Mouse (Mus musculus) layer of hippocampus, postnatal 25 days (tissue): ENCODE measurements around the gene Atp5d. TPM values are rescaled to one million over a fixed set of nuclear protein-coding genes. Genes with fewer than 3 reads are reported as not detected.
A peak's percentile ranks its signal among the peaks of the same experiment; 100 is the strongest.

Experiments used
- DNase-seq, 2 experiments: peaks; one replicate each; pipeline ENCODE4 v3.0.0; 2022; ENCODE audit warnings: mixed read lengths in 2 of 2, low spot score in 1 of 2; ENCODE audit errors: extremely low spot score in 1 of 2
- total RNA-seq, 2 experiments: library from RNA; stranded (reverse); gene quantifications; 2 replicates each; pipeline ENCODE4 v1.2.3; 2021

The Atp5d gene
- total RNA-seq, 2 experiments from 2014 or later, result 338 to 391 TPM

DNA sequence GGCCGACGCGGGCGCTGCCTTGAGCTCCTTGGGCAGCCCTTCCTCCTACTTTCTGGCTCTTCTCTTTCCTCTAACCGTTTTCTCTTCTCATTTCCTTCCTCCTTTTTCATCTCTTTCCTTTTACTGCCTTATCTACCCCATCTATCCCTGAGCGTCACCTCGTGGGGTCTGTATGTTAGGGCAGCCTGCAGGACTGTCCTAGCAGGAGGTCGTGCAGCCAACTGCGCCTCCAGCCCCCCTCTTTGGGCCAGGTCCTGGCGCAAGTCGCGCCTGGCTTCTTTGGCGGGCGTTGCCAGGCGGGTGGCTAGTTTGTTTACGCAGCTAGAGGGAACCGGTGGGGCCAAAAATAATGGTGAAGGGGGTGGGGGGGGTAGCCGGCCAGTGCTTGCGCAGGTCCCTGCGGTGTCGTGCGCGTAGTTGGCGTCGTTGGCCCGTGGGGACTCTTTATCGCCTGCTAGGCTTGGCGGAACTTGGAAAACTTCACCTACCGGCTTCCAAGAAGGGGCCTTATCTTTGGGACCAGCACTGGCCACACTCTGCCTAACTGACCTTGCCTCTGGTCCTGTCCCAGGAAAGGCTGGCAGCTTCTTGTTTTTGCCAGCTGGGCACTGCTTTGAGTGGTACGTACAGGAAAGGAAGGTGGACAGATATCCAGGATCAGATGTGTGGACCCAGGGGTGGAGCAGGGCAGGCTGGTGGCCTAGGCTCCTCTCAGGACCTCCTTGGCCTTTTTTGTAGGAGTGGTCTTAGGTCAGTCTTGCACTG, 21.3 kb upstream of the Atp5d start:
- DNase-seq, result no peak

GRCm38 (mm10) chr10:80117736-80118135, 20.7 kb upstream of the Atp5d start:
- no peak for DNase-seq

GRCm38 (mm10) chr10:80118552-80118951, 19.9 kb upstream of the Atp5d start:
- DNase-seq, result no peak

- DNase-seq, result no peak
Measured at GRCm38 (mm10) chr10:80120146-80120545, 18.3 kb upstream of the Atp5d start.

DNA sequence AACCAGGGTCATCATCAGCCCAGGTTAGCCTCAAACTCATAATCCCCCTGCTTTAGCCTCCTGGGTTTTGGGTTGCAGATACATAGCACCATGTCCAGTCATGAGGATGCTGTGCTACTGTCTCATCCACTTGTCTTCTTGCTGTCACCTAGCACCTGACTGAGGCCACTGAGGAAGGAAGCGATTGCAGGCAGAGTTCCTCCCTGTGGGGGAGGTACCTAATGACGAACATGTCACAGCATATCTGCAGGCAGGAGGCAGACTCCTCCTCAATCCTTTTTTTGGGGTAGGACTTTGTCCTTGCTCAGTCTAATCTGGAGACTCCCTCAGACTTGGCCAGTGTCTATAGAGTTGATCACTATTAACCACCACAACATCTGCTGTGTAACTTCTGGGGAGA, 16.8 kb upstream of the Atp5d start:
- no peak for DNase-seq

DNA sequence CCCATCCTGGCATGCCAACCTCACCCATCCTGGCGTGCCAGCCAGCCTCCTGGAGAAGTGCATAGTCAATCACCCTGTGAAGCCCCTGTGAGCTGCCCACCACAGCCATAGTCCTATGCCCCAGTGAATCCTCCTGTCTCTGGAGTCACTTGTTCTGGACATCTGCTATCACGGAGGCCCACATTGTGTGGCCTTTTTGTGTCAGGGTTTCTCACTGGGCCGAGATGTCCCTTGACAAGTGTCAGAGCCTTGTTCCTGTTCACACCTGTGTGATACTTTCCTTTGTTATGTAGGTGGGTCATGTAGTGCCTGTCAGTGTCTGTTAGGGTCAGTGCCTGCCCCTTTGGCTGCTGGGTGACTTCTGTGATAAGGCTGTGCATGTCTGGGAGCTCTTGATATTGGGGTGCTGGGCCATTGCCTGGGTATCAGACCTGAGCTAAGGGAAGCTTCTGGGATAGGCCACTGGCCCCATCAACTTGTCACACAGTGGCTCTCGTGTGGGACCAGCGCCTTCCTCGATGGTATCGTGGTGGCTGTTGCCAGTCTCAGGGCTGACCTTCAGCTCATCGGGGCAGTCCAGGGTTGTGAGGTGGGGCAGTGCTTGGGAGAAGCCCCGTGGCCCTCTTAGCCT, 14.4 kb upstream of the Atp5d start:
- DNase-seq, result no peak

GRCm38 (mm10) chr10:80127920-80128319, 10.5 kb upstream of the Atp5d start:
- no peak for DNase-seq

GRCm38 (mm10) chr10:80129846-80130245, 8.6 kb upstream of the Atp5d start:
- no peak for DNase-seq

- DNase-seq, result peak in 1 of 2 experiments; percentile 22
Measured at GRCm38 (mm10) chr10:80130403-80131031, 7.9 kb upstream of the Atp5d start.

GRCm38 (mm10) chr10:80131316-80131951, 7.0 kb upstream of the Atp5d start:
- DNase-seq, result peak in 1 of 2 experiments; percentile 64

DNA sequence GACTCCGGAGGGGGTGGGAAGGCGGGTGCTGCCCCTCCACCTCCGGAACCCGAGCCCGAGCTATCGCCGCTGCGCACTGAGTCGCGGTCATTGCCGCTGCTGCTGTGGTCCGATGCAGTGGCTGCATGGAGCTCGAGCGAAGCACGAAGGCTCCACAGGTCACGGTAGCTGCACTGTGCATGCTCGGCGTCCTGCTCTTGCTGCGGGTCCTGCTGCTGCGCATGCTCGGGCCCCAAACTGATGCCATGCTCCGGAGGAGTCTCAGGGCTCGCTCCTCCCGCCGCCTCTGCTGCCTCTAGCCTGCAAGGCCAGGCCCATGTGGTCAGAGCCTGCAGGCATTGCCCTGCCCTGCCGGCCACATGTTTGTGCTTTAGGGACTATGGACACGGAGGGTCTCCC, 6.5 kb upstream of the Atp5d start:
- DNase-seq, result no peak

DNA sequence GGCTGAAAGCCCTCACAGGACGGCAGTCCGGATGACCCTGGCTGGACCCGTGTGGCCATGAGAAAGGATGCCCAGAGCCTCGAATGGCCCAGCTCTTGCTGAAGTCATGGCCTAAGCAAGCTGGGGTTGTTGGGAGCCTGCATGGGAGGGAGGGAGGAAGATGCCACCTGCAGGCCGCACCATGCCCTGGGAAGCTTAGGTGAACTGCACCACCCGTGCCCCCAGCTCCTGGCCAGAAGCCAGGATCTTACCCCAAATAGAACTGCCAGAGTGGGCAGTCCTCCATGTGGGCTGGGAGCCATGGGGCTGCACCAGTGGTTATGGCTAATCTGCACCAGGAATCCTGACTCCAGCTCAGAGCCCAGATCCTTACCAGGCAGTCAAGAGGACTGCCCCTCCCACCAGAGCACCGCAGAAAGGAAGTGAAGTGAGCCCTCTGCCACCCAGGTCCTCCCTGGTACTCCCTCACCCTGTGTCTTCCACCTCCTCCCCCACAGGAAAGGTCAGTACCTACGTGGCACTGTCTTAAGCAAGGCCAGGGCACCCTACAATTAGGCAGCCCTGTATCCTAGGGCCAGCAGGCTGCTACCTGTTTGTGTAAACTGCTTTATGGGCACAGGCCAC, 5.1 kb upstream of the Atp5d start:
- no peak for DNase-seq

DNA sequence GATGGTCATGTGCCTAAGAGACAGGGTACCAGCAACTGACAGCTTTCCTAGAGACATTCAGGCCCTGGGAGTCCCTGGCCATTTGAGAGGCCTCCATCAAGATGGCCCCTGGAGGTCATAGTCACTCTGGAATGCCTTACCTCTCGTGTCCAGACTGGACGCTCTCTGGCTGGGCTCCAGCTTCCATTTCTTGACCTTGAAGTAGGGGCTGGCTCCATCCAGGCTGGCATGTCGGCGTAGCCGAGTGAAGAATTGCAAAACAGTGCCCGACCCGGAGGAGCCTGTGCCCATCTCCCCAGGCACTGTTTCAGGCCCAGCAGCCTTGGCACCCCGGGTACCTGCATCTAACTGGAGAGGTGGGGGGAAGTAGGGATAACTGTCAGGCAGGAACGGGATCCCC, 4.0 kb upstream of the Atp5d start:
- DNase-seq, result no peak

- DNase-seq, result no peak
Measured at GRCm38 (mm10) chr10:80135161-80135560, 3.3 kb upstream of the Atp5d start.

- no peak for DNase-seq
Measured at GRCm38 (mm10) chr10:80135641-80136040, 2.8 kb upstream of the Atp5d start.

- no peak for DNase-seq
Measured at GRCm38 (mm10) chr10:80136179-80136951, 2.1 kb upstream of the Atp5d start.

DNA sequence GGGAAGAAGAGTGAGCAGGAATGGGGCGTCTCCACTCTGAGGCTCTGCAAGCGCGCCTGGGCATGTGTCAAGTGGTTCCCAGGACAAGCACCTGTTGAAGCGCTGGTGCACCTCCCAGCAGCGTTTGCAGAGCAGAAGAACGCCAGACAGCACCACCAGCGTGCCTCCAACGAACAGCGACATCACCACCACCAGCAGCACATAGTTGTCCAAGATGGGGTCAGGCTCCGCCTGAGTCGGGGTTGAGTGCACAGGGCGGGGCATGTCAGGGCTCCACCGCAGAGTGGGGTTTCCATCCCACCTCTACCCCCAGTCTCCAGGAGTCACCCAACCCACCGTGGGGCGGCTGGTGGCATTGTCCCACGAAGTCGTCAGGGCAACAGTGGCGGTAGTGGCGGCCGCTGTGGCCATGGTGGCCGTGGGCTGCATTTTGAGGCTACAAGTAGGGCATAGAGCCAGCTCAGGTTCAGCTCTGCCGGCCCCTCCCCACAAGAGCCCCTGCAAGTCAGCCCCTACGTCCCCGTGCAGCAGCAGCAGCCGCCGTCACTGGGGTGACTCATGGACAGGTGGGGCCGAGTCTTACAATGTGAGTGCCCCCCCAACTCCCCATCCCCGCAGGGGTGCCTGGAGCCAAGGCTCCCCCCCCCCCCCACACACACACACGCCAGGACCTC, 1.3 kb upstream of the Atp5d start:
- no peak for DNase-seq

- peak in 1 of 2 experiments; percentile 31 for DNase-seq
Measured at GRCm38 (mm10) chr10:80137626-80138552, 543 bp upstream of the Atp5d start.
